Comparison of ENCODE assay signal across 18 mouse cellular contexts in the genomic region with DNA sequence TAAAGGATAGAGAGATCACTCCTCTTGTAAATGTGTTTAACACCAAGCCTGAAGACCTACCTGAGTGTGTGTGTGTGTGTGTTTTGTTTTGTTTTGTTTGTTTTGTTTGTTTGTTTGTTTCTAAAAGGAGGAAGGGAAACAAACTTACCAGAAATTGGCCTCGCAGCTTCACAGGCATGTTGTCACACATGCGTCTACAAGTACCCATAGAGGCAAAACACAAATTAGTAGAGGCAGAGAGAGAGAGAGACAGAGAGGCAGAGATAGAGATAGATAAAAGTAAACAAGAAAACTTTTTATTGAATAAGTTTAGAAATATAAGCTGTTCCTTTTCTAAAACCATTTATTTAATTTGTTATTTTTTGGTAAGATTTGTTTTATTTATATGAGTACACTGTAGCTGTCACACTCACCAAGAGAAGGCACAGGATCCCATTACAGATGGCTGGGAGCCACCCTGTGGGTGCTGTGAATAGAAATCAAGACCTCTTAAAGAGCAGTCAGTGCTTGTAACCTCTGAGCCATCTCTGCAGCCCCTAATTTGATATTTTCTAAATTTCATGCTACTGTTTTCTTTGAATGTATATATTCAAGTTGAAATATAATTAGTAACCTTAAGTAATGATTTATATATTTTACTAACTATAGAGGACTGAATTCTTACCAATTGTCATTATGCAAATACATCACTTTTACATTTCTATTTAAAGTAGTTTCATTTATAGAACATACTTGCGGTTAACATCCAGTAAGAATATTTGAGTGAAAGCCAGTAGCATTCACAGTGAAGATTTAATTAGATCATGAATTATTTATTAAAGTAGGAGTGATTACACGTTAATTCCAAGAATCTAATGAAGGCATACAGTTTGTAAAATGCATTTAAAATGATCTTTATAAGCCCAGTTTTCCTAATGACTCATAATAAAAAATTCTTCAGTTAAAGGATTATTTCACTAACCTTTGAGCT.
"Had no signal": no experiment of that assay in that cellular context is flagged by ENCODE, and none has a peak within 500 bp of the region (broad histone marks: within the 10 kb centered on the region; RNA-seq: fewer than 3 reads in every experiment).

No protein-coding gene starts in this region.

- H3K36me3 ChIP-seq: midbrain, embryonic 10.5 days; midbrain, embryonic 12.5 days; neural tube, embryonic 13.5 days; neural tube, embryonic 15.5 days had no signal

- ATAC-seq: midbrain, embryonic 16.5 days had no signal

- H3K4me1 ChIP-seq: midbrain, embryonic 10.5 days; midbrain, embryonic 12.5 days; neural tube, embryonic 13.5 days; neural tube, embryonic 15.5 days had no signal

- DNase-seq: lung, embryonic 14.5 days; lung, postnatal 10 days; lung, postnatal 4 days; midbrain, embryonic 14.5 days; retina, postnatal 1 day; right cerebral cortex, adult 18-20 months; right cerebral cortex, postnatal 25 days; right cerebral cortex, postnatal 4 days; spleen, adult 18-20 months; thymus, adult 18-20 months; thymus, postnatal 14 days; thymus, postnatal 36 days had no signal

- H3K27me3 ChIP-seq: midbrain, embryonic 12.5 days; neural tube, embryonic 13.5 days; neural tube, embryonic 15.5 days had no signal

- H3K4me3 ChIP-seq: midbrain, embryonic 10.5 days; midbrain, embryonic 12.5 days; myocyte; neural tube, embryonic 13.5 days; neural tube, embryonic 15.5 days had no signal

- H3K9me3 ChIP-seq: midbrain, embryonic 10.5 days; midbrain, embryonic 12.5 days; neural tube, embryonic 13.5 days; neural tube, embryonic 15.5 days had no signal

- H3K27ac ChIP-seq: midbrain, embryonic 10.5 days; midbrain, embryonic 12.5 days; neural tube, embryonic 13.5 days; neural tube, embryonic 15.5 days had no signal

- H3K9ac ChIP-seq: lung, embryonic 14.5 days; midbrain, embryonic 12.5 days; neural tube, embryonic 13.5 days; neural tube, embryonic 15.5 days had no signal

- H3K4me2 ChIP-seq: lung, embryonic 14.5 days; midbrain, embryonic 12.5 days; neural tube, embryonic 13.5 days; neural tube, embryonic 15.5 days had no signal
